Mouse (Mus musculus) adrenal gland, postnatal 14 days (tissue): ENCODE data around the gene Actn2. TPM values are rescaled to one million over a fixed set of nuclear protein-coding genes. Genes with fewer than 3 reads are reported as not detected.

ENCODE experiments used
- DNase-seq: peaks from one replicate; pipeline ENCODE4 v3.0.0; 2021; ENCODE audit warnings: mixed read lengths
- long read RNA-seq, 2 experiments: library from polyadenylated mRNA; stranded (forward); transcript quantifications; one replicate each; pipeline ENCODE4 v2.0.0; 2021
- total RNA-seq: library from RNA; stranded (reverse); gene quantifications from 2 replicates; pipeline ENCODE4 v1.2.3, GENCODE M21; 2021

The Actn2 gene
- total RNA-seq, result 8.2 and 8.3 TPM in 2 replicates
- long read RNA-seq, experiment 1, partial matches to known transcripts, result 2 of 3 reads
- long read RNA-seq, experiment 1, other reads (novel, unspliced or antisense), result 1 of 3 reads
- long read RNA-seq, experiment 2, partial matches to known transcripts, result 5 of 6 reads
- long read RNA-seq, experiment 2, other reads (novel, unspliced or antisense), result 1 of 6 reads

DNA sequence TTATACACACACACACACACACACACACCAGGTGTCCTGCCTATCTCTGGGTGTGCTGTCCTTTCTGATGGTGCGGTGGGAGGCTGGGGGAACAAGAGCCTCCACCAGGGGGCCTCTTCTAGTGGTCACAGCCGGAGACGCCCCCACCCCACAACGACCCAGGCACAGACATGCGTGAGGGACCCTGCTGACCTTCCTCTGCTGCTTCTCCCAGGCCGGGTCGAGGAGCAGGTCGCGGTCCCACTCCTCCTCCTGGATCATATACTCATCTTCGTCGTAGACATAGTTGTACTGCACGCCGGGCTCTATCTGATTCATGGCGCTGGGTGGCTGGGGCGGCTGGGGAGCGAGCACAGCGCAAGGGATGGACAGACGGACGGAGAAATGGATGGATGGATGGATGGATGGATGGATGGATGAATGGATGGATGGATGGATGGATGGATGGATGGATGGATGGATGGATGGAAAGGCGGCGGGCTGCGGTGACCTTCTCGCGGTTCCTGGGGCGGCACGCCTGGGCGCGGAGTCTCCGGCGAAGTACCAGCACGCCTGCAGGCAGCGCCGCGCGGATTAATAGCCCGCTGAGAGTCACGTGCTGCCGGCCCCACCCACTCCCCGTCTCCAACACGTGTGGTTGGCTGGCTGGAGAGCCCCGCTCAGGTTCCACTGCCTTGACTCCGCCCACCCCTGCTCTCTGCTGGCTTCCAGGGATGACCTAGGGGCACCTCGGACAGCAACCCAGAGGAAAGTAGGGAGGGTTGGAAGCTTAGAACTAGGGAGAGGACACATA lies at the start of gene Actn2:
Gene Actn2 (minus strand): TSS at position 578 of the 793 bp plus-strand sequence.
- DNase-seq, result peak; percentile 91

DNA sequence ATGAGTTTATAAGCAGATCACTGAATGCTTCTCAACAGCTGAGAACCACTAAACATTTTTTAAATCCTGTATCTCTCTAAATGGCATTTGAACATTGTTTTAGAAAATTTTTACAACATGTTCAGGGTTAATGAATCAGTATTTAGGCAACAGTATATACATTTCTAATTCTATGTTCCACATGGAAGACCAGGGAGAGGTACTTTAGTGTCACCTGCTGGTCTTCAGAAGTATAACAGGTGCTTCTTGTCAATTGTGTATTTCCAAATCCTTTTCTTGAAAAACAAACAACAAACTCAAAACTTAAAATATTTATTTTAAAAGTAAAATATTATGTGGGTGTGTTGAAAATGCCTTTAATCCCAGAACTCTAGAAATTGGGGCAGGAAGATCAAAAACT lies 45.7 kb upstream of the Actn2 start:
- DNase-seq, result peak; percentile 35

DNA sequence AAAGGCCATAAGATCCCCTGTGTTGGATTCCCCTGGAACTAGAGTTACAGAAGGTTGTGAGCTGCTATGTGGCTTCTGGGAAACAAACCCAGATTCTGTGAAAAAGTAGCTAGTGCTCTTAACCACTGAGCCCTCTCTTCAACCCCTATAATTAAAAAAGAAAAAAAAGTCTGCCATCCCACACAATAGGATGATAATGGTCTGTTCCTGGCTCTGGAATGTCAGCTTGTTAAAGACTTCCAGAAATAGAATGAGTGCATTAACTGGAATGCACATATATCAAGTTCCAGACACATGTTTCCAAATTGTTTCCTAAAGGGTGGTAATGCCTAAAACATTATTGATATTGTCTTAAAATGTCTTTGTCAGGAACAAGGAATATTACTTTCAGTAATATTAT lies 44.2 kb upstream of the Actn2 start:
- DNase-seq, result no peak

GRCm38 (mm10) chr13:12376778-12377177 lies 36.2 kb upstream of the Actn2 start:
- DNase-seq, result no peak

DNA sequence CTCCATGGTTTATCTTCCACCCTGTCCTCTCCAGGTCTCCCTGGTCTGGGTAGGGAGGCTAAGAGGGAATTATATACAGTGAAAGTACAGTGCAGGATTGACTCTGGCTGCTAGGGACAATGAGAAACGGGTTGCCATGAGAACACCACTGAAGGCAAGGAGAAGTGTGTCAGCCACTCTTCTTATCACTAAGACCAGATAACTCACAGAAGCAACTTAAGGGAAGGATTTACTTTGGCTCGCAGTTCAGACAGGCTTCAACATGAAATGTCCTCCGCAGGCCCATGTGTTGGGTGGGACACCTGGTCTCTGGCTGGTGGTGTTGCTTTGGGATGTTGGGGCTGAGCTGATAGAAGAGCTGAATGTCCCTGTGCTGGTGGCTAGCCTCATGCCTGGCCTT lies 32.2 kb upstream of the Actn2 start:
- no peak for DNase-seq

DNA sequence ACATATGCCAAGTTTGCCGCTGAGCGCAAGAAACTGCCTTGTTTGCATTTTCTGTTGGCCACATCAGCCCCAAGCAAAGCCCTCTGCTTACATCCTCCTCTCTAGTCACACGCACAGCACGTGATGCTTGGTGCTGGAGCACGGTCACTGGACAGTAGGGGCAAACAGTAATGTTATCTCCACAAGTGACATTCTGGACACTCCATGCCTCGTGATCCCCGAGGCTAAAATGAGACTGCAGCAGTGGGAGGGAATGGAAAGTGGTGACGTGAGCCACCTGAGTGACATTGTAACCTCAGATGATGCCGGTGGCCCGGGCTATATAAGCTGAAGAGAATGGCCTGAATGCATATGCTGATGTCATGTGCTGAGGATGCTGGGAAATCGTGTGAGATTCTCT lies 29.4 kb upstream of the Actn2 start:
- no peak for DNase-seq

- DNase-seq, result peak; percentile 79
Observed at GRCm38 (mm10) chr13:12369041-12369621, 28.6 kb upstream of the Actn2 start.

GRCm38 (mm10) chr13:12361486-12361885 lies 20.9 kb upstream of the Actn2 start:
- DNase-seq, result no peak

DNA sequence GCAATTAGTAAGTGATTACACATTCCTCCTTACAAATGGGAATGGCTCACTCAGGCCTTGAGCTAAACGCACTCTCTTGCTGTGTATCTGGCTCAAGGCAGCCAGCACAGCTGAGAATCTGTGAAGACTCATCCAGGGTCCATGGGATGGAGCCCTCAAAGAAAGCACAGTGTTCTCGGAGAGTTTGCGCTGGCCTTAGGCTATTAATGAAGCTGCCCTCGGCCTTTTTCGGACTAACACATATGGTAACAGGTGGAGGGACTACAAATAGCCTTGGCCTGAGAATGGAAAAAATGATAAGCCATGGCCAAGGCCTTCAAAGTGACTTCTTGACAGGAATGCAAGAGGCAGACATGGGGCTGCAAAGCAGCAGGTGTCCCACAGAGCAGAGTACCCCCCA lies 17.0 kb upstream of the Actn2 start:
- DNase-seq, result no peak

DNA sequence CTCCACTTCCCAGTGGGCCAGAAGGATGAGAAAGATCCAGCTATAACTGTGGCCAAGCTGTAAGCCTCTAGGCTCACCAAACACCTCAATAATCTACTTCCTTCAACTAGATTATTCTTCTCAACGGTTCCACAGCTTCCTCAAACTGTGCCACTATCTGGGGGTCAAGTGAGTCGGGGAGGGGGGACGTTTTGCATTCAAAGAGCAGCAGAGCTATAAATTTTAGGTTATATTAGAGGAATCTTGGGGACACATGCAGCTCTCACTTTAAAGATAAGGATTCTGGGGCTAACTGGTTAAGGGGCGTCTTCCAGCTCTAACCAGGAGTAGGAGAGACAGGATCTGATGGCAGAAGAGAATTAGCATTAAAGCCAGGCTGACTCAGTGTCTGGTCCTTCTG lies 15.6 kb upstream of the Actn2 start:
- DNase-seq, result no peak

- no peak for DNase-seq
Observed at GRCm38 (mm10) chr13:12349197-12349824, 8.8 kb upstream of the Actn2 start.

- no peak for DNase-seq
Observed at GRCm38 (mm10) chr13:12346837-12347236, 6.3 kb upstream of the Actn2 start.

DNA sequence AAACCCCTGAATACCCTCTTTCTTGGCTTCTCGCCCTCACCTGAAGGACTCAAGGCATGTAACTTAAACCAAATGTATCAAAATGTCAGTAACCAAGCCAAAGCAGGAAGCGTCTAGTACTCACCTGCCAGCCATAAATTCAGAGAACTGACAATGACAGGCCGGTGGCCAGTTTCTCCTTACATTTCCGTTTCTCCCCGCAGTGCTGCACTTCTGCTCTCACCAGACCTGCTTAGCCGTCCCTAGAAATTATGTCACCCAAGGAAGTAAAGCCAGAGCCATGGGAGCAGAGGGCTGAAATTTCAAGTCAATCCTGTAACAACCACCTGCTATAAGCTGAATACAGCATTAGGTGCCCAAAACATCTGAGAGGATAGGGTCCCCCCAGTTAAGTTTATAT lies 887 bp upstream of the Actn2 start:
- no peak for DNase-seq

GRCm38 (mm10) chr13:12339446-12339845 lies 1.1 kb downstream of the Actn2 start:
- DNase-seq, result no peak

- DNase-seq, result no peak
Observed at GRCm38 (mm10) chr13:12337752-12338151, 2.8 kb downstream of the Actn2 start.

GRCm38 (mm10) chr13:12334016-12334415 lies 6.5 kb downstream of the Actn2 start:
- DNase-seq, result no peak

DNA sequence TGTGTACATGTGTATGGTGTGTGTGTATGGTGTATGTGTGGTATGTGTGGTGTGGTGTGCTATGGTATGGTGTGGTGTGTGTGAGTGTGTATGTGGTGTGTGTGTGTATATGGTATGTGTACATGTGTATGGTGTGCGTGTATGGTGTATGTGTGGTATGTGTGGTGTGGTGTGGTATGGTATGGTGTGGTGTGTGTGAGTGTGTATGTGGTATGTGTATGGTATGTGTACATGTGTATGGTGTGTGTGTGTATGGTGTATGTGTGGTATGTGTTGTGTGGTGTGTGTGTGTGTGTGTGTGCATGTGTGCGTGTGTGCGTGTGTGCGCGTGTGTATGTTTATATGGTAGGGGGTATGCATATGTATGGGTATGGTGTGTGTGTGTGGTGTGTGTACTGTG lies 9.0 kb downstream of the Actn2 start:
- no peak for DNase-seq

- DNase-seq, result no peak
Observed at GRCm38 (mm10) chr13:12328392-12328791, 12.2 kb downstream of the Actn2 start.

GRCm38 (mm10) chr13:12327577-12327976 lies 13.0 kb downstream of the Actn2 start:
- peak; percentile 39 for DNase-seq

GRCm38 (mm10) chr13:12323076-12323625 lies 17.4 kb downstream of the Actn2 start:
- DNase-seq, result no peak

GRCm38 (mm10) chr13:12320148-12320547 lies 20.4 kb downstream of the Actn2 start:
- no peak for DNase-seq

DNA sequence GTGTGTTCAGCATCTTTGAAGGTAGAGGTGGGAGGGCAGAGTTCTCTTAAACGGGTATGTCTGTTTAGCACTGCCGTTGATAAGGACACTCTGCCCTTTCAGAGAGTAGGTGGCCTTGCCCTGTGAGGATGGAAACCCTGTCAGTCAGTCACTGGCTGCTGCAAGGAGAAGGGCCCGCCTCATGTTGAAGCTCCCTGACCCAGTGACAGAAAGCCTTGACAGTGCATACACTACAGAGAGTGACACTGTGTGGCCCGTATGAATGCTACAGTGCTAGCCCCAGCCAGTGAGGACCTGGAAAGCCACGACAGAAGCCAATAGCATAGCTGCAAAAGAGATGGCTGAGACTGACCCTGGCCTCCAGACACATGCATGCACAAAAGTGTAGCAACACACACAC lies 22.5 kb downstream of the Actn2 start:
- peak; percentile 61 for DNase-seq
